Mouse (Mus musculus) spleen, adult 2 months (tissue): ENCODE measurements around the gene Gimap5.

Experiments
- CTCF ChIP-seq: fragments of 200-500 bp; IDR thresholded peaks from 2 replicates; pipeline ENCODE4 v1.5.1; 2011; ENCODE audit warnings: mild to moderate bottlenecking, inconsistent platforms; ENCODE audit not compliant: insufficient read depth, insufficient read length, insufficient replicate concordance; ENCODE audit errors: extremely low read depth
- POLR2A ChIP-seq: fragments of 200-500 bp; IDR thresholded peaks from 2 replicates; pipeline ENCODE4 v1.6.1; 2011; ENCODE audit warnings: low read depth, low read length, inconsistent platforms

DNA sequence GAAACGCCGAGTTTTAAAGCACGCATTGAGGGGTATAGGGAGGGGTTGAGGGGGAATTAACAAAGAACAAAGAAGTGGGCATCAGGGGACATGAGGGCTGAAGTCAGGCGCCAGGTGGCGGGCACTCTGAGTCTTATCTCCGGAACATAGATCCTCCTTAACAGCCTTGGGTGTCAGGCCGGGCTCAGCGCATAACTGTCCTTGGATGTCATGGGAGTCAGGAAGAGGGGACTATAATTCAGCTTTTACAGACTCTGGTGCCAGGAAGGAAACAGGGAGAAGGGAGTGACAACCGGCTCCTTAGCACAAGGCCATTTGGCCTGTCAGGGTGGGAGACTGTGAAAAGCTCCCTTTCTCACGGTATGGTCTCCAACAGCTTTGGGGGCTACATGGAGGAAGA is 18.5 kb downstream of the Gimap5 start:
- no peak for TF ChIP-seq CTCF
- no peak for TF ChIP-seq POLR2A
